Mouse (Mus musculus) testis, postnatal 14 days (tissue): ENCODE results near the gene Olfr459.

Experiments
- DNase-seq: peaks from one replicate; pipeline ENCODE4 v3.0.0; 2021; ENCODE audit warnings: low spot score

Olfr459 gene

DNA sequence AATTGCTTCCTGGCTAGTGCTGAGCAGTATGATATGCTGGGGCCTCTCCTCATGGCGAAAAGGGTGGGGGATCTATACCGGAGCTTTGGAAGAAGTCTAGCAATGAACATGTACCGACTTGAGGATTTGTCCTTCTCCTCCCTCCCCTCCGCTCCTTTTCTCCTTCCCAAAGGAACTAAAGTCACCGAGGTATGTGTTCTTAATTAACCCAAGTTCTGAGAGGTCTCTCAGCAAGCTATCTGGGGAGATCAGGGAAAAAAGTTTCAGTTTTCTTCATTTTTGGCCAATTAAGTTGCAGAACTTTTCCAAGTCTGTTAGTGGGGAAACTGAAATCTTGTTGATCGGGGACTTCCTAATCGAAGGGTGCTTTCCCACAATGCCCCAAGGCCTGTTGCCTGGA lies at the start of gene Olfr459:
Olfr459 (minus strand) TSS at position 101 of the 400 bp plus-strand sequence.
- DNase-seq, result no peak

DNA sequence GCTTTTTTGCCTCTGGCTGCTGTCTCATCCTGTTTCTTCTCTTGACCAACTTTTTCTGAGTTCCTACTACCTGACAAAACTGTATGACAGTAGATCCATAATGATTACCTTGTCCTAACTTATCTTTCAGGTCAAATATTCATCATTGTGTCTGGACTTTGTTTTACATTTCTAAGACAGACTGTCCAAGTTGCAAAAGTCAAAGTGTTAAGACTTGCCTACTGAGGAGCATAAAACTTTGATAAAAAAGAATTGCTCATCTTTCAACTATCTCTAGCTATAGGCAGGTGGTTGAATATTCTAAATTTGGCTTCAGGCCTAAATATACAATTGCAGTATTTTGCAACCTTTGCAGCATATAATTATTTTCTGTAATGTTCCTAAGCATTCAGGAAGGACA lies 49.1 kb upstream of the Olfr459 start:
- DNase-seq, result no peak

DNA sequence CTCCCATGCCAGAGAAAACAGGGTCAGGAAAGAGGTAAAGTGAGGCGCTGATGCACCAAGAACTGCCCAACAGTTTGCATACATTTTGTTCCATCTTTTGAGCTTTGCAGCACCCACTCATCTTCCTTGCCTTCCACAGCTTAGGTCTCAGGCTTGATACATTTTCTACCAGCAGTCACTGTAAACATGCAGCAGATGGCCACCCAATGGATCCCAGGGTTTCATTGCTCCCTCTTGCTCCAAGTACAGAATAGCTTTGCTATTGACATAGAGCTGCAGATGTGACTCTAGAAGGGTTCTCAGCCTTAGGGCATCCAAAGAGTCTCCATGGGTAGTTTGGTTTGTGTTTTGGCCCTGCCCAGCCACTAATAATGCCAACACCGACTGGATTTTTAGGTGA lies 11.7 kb upstream of the Olfr459 start:
- no peak for DNase-seq

DNA sequence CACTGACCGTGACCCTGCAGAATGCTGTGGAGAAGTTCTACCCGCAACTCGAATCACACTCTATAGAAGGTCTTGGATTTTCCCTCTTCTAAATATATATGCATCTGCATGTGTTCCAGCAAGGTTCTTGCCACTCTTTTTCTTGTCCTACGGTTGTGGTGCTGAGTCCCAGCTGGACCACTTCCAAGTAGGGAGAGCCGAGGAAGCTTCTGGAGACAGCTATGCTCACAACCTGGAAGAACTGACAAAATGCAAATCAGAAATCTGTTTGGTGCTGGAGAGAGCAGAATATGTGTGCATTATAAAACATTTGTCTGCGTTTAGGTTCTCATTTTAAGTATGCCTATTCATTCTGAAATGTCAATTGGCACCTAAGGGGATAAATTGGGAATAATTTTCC lies 744 bp upstream of the Olfr459 start:
- no peak for DNase-seq

DNA sequence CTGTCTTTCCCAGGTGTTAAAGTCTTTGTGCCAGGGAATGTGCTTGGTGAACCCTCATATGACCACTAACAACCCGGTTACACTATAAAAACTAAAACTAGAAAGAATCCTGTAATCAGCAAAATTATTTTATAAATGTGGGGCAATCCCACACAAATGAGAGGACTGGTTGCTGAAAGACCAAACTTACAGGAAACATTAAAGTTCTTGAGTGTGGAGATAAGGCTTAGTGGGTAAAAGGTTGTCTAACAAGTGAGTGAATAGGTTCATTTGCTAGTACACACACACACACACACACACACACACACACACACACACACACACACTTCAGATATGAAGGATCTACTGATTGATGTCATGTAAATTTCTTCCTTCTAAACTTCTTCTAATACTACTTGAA lies 5.1 kb downstream of the Olfr459 start:
- no peak for DNase-seq

DNA sequence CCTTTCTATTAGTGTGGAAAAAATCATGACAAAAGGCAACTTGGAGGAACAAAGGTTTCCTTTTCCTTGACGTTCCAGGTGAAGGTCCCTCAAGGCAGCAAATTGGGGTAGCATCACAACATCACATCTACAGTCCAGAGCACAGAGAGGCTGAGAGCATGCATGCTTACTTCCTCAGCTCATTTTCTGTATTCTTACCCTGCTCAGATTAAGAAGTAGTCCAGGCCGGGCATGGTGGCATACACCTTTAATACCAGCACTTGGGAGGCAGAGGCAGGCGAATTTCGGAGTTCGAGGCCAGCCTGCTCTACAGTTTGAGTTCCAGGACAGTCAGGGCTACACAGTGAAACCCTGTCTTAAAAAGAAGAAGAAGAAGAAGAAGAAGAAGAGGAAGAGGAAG lies 10.7 kb downstream of the Olfr459 start:
- DNase-seq, result no peak

DNA sequence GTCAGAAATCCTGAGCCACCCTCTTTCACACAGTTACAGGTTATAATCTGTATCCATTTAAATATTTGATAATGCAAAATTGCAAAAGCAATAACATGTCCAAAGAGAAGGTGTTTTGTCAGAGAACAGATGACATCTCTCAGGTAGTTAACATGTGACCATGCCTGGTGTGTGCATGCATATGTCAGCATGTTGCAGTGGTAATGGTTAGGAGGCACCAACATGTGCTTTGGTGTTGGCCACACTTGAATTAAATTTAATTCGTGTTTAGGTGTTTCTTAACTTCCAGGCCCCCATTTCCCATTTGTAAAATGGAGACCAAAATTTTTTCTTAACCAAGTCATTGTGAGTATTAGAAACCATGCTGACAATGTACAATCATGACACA lies 12.6 kb downstream of the Olfr459 start:
- no peak for DNase-seq

DNA sequence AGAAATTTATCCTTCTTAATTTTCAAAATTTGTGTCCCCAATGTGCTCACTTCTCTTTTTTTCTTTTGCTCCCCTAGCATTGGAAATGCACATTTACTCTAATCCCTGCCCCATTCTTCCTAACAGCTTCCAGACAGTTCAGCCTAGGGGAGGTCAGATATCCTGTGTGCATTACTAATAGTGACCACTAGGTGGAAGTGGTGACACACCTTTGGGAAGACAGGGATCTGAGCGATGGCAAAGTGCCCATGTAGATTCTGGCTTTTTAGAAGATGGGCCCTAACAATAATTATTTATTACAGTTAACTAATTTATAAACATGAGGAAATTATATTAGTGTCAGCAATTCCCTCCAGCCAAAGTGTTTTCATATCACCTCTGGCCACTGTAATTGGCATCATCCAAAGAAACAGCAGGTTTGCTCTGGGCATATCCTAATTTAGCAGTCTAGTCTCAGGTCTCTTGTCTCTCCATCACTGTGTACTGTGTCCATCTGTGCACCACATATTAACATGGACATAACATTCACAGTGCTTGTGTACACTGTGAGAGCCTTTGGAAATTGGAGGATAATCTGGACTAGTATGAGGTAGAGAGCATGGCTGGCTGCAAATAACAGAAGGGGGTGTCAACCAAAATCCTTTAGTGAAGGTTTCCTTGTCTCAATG lies 13.1 kb downstream of the Olfr459 start:
- peak; percentile 17 for DNase-seq

DNA sequence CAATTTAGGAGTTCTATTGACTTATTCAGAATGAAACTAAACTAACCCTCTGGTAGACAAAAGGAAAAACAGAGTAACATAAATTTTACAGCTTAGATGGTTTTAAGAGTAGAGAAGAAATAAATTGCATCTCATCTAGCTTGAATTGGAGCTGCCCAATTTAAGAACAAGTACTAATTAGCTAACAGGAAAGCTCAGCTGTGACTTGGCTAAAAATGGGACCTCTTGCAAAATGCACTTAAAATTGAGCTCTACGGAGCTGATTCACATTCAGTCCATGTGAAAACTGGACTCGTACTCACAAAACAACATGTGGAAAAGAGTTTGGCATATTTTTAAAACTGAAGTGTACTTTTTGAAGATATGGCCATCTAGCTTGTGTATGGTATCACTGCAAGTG lies 15.4 kb downstream of the Olfr459 start:
- no peak for DNase-seq

DNA sequence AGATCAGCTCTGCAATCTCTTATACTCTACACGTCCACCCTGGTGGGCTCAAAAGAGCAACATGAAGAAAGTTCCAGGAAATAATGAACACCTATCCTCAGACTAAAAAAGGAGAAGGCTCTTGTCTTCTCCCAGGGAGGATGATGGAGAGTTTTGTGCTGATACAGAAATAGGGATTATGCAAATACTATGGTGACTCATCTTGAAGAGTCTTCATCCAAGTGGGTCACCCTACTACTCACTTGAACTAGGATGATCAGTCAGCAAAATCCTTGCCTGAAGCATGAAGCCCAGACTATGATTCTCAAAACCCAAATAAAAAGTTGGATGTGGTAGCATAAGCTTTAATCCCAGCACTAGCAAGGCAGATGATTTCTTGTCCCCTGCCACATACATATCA lies 16.6 kb downstream of the Olfr459 start:
- no peak for DNase-seq

DNA sequence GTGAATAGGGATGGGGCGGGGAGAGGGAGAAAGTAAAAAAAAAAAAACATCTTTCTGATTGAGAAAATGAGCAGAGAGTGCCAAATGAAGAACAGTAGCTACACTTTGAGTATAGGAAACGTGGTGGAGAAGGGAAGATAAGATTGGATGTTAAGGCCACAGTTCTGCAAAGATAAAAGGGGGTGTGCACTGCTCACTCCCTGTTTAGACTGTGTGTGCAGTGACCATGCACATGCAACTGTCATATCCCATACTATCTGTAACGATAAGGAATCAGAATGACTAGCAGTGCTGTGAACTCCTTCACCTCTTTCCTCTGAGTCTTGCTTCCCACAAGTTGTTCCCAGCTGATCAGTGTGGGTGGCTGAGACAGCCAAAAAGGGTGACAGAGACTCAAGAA lies 17.8 kb downstream of the Olfr459 start:
- DNase-seq, result no peak

DNA sequence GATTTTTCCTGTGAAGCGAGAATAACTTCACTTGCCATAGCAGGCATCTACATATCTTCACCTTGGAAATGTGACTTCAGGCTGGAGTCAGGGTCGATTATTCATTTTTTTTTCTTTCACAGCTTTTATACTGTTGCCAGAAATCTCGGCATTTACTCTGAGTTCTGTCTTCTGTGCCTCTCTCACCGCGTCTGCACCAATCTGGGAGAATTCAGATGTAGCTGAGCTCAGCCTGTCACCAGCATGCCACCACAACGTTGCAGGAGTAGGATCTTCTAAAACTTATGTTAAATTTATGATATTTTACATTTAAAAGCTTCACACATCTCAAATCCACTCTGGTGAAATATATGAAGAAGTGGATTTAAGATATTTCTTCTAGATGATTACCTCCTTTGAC lies 20.4 kb downstream of the Olfr459 start:
- no peak for DNase-seq

DNA sequence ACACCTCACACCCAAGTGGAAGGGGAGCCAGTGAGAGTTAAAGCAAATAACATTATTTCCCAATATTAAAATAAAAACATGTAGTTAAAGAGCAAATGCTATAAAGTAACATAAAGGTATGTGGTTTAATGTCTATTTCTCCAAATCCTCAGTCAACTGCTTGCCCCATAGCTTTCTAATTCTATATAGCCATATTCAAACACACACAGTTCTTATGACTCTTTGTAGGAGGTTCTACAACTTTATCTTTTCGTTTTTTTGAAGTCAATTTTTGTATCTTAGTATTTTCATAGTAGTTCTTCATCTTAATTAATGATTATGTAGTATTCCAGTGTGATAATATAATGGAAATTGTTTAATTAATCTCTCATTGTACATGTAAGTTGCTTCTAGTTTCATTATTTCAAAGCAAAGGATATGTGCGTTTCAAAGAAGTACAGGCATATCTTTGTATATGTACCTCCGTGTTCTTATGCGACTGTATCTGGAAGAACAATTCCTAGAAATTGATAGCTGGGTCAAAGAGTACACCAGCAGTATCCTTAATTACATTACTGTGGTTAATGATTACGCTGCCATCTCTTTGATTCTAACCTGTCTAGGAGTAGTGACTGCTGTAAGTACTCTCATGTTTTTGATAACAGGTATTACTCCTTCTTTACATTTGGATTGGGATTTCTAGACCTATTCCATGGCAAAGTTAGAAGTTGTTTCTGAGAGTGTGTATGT lies 30.1 kb downstream of the Olfr459 start:
- no peak for DNase-seq

DNA sequence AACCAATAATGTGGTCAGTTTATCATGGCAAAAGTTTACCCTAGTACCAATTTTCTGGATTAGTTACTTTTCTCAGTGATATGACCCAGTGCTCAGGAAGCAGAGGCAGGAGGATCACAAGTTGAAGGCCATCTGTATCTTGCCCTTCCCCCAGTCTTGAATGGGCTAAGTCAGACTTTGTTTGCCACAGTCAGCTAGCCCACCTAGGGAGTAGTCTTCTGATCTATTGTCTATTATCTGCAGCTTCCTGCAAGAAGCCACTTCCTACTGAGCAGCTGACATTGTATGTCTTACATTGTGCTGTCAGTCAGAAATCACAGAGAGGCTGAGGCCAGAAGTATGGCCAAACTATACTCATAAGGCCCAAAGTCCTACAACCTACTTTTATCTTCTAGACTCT lies 33.9 kb downstream of the Olfr459 start:
- no peak for DNase-seq

DNA sequence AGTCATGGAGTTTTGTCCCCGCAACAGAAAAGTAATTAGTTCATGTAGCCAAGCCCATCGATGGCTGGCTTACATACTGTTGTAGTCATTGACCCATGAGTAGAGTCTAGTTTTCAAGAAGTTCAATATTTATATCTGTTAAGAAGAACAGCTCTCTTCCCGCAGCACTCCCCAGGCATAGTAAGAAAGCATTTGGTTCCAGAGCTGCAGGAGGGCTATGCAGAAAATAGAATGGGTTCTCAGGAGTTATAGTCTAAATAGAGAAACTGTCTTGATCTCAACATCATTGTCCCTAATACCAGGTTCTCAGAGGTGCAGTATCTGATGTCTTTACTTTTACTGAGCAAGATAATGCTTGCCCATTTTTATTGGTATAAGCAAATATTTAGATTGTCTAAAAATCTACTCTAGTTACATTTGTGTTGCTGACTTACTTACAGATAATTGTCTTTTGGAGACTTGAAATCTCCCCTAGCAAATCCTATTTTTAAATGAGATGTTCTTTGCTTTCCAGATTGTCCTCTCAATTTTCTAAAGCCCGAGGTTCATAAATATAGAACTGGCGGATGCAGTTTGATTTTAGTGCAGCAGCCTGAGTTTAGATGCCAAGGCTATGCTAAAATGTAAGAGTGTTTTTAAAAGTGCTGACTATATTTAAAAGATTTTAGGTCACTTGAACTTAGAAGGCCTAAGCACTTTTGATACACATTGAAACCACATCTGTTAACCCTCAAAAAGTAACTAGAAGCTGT lies 40.1 kb downstream of the Olfr459 start:
- no peak for DNase-seq

DNA sequence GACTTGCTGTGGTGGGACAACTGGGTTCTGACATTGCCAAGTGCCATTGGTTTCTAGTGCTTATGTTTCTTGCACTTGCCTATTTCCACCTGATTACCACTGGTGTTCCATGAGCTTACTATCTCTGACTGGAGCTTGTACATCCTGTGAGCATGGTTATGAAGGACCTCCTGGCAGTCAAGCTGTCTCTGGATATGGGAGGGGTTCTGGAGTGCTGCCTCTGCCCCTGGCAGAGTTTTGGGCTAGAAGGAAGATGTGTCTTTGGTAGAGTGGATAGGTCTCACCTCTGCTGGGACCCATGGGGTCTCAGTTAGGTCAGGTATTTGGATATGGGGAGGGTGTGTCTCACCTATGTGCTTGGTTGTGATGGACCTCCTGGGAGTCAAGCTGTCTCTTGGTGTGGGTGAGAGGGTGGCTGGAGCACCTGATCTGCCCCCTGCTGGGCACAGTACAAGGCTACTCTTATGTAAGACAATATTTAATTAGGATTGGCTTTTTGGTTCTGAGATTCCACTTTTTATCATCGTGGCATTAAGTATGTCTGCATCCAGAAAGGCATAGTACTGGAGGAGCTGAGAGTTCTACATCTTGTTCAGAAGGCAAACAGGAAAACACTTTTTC lies 46.9 kb downstream of the Olfr459 start:
- DNase-seq, result no peak

DNA sequence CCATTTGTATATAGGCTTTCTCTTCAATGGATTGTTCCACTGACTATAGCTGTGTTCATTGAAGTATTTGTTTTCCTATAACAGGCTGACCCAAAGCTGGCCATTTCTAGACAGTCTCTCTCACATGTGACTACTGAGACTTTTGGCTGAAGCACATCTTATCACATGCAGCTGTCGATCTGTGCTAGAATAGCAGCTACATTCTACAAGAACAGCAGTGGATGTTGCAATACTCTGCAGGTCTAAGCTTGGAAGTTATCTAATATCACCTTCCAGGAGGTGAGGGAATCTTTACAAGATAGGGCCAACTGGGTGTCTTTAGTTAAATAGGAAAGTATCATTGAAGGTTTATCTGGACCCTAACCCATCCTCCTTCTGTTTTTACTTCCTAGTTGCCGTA lies 53.5 kb downstream of the Olfr459 start:
- DNase-seq, result no peak
